Mouse (Mus musculus): ENCODE data around the gene Gm20388.
A peak's percentile ranks its signal among the peaks of the same experiment; 100 is the strongest.

The Gm20388 gene

DNA sequence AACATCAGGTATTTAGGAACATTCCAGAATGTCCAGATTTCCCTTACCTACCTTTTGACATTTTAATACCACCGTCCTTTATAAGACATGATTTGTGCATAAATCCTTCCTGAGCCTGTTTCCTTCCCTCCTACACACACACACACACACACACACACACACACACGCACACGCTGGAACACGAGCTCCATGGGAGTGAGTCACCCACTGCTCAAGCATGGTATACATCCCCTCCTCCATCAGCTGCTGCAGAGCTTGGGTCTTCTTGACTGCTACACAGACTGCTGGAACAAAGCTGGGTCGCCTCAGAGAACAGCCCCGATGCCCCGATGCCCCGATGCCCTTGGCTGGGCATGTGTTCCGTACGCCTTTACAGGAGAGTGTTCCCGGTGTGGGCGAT lies 3935.9 kb downstream of the Gm20388 start:
- DNase-seq (ENCODE audit: low spot score) = peak; percentile 43

GRCm38 (mm10) chr8:123847546-123847945 lies 3936.9 kb downstream of the Gm20388 start:
- no peak for DNase-seq (ENCODE audit: low spot score)

DNA sequence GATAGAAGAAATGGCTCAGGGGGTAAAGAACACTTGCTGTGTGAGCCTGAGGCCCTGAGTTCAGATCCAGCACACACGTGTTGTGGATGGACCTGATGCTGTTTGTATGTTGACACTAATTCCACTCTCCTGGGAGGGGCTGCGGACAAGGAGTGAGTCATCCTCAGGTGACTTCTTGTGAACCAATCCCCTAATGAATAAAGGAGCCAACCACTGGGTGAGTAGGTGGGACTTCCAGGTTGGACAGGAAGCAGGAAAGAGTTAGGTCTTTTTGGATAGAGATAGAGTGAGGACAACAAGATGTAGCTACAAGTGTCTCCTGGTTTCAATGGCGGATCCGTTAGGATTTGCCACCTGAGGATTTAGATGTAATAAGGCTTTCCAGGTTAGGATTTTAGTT lies 3938.7 kb downstream of the Gm20388 start:
- no peak for DNase-seq (ENCODE audit: low spot score)

DNA sequence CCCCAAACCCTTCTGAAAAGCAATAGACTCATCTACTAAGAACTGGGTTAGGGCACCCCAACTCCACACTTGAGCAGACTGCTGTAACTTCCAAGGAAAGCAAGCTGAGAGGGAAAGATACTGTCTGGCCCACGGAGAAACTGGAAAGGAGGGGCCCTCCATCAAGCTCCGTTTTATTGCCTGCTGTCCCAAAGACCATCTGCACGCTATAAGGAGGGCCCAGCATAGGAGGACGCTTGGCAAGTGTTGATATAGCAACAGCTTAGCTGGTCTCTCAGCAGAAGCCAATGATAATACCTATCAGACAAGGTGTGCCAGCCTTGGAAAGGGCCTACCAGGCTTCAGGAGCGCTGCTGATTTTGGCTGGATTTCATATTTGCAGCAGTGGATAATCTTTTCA lies 3940.9 kb downstream of the Gm20388 start:
- no peak for DNase-seq (ENCODE audit: low spot score)

DNA sequence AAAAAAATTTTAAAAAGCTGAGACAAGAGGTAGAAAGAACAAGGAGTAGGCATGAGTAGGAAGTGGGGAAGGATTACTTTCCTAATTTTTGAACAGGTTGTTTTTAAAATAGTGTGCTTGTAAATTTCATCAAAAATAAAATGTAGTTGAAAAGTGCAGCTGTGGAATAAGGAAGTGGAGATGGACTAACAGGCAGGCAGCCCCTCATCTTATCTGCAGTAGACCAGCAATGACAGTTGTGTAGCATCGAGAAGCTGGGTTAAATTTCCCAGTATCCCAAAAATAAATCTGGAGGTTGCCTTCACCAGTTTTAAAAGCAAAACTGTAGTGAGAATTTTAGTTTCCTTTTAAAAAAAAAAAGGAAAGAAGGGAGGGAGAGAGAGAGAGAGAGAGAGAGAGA lies 3943.6 kb downstream of the Gm20388 start:
- DNase-seq (ENCODE audit: low spot score) = no peak

- no peak for DNase-seq (ENCODE audit: low spot score)
Observed at GRCm38 (mm10) chr8:123854733-123855475, 3944.3 kb downstream of the Gm20388 start.

- no peak for DNase-seq (ENCODE audit: low spot score)
Observed at GRCm38 (mm10) chr8:123857361-123857760, 3946.7 kb downstream of the Gm20388 start.

DNA sequence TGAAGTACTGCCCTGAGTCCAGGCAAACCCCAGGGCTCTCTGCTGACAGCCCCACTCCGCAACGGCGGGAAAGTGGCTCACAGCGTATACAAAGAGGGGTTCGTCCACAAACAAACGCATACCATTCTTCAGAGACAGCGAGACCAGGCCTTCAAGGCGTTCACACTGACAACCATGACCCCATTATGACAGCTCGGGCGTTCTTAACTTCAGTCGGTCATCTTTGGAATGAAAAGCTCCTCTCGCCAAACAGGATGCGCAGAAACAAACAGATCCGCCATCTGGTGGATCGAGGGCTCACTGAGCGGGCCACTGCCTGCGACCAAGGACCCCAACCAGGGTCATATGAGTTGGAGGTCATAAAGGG lies 3947.9 kb downstream of the Gm20388 start:
- peak; percentile 72 for DNase-seq (ENCODE audit: low spot score)

DNA sequence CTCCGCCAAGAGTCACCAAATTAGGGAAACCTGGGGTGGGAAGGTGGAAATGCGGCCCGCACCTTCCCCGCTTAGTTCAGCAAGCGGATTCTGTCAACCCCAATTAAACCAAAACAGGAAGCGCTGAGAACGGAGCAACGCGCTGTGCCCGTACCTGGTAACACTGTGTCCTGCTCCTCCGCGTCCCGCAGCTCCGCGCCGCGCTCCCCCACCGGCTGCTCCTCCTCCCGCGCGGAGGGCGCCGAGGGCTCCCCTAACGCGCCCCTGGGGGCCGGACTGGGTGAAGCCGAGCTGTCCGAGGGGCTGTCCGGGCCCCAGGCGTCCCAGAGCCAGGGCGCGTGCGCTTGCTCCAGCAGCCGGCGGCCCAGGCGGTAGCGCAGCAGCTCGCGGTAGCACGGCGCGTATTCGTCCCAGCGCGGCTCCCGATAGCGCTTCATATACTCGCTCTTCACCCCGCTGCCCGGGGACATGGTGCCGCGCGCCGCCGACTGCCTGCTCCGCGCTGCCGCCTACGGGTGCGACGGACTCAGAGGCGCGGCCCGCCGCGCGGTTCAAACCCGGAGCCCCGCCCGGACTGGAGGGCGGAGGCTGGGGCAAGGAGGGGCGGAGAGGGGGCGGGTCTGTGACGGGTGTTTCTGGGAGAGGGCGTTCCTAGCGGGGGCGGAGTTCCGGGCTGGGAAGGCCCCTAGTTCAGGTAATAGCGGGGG lies 3948.5 kb downstream of the Gm20388 start:
- peak; percentile 96 for DNase-seq (ENCODE audit: low spot score)

DNA sequence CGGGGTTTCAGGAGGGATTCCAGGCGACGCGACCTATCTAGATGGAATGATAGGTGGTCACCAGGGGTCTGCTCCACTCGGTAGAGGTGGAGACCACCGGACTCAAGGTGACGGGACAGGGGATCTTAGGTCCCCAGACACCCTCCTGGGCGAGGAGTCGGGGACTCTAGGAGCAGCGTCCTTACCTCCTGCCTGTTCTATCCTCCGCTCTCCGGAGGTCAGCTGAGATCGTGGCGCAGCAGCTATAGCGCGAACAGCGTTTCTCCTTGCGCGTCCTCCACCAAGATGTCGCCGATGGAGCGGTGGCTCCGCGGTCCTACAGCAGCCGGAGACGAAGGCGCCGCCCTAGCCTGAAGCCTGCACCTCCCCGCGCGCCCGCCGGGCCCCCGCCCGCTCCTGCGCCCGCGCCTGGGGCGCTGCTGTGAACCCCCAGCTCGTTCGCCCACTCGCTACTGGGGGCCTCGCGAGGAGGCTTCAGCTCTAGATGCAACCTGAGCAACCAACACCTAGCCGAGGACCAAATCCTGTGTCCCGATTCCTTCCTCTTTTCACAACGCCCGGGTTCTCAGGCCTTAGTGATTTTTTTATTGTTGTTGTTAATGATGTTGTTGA lies 3949.1 kb downstream of the Gm20388 start, which contains the start of gene Ccsap:
Gene Ccsap, minus strand, starts transcription at position 562 of the 612 bp plus-strand sequence.
- DNase-seq (ENCODE audit: low spot score) = peak; percentile 77

GRCm38 (mm10) chr8:123860386-123860785 lies 3949.7 kb downstream of the Gm20388 start:
- peak; percentile 38 for DNase-seq (ENCODE audit: low spot score)

DNA sequence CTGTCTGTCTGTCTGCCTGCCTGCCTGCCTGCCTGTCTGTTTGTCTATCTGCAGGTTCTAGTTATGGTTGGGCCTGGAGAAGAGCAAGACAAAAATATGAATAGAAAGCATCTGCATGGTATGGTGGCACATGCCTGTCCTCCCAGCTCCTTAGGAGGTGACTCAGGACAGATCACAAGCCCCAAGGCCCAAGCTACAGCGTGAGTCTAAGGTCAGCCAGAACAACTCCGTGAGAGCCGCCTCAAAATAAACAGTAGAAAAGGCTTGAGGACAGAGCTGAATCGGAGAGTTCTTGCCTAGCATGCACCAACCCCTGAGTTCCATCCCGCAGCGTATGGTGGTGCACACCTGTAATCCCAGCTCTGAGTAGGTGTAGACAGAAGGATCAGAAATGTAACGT lies 3955.1 kb downstream of the Gm20388 start:
- no peak for DNase-seq (ENCODE audit: low spot score)

DNA sequence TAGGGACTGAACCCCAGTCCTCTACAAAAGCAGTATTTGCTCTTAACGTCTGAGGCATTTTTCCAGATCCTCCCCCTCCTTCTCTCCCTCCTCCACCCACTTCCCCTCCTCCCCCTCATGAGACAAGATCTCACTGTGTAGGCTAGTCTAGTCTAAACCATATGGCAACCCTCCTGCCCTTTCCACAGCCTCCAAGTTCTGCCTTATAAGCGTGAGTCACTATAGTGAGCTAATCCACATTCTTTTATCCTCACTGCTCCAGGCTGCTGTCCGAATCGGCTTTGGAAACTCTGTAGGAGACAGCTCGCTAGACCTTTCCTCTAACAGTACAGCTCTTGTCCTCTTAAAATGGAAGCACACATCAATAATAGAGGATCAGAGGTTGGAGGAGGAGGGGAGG lies 3956.3 kb downstream of the Gm20388 start:
- peak; percentile 71 for DNase-seq (ENCODE audit: low spot score)

DNA sequence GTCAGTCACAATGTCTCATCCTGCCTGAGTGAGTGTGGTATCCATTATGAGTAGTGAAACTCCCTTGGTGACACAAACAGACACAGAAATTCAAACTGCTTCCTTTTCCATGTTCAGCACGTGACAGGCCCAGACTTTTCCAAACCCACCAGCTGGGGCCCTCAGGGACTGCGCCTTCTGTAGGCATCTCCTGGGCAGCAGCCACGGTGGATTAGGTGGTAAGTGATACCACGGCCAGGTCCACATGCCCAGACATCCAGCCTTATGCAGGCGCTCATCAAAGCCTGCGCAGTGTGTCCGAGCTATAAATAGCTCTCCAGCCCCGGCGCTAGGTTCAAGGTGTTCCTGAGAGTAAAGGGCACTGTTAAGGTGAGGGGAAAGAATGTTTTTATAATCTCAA lies 3961.4 kb downstream of the Gm20388 start:
- DNase-seq (ENCODE audit: low spot score) = no peak

DNA sequence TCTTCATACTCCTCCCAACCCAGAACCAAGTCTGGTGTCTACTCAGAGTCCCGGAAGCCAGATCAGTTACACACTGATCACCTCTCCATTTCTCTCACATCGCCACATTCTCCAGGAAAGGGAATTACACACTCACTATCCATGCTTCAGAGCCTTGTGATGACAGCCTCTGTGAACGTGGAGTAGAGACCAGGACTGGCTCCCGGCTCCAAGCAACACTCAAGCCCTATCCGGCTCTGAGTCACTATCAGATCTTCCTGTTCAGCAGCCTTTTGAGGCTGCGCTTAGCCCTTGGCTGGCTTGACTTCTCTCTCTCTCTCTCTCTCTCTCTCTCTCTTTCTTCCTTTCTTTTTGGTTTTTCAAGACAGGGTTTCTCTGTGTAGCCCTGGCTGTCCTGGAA lies 3962.7 kb downstream of the Gm20388 start:
- no peak for DNase-seq (ENCODE audit: low spot score)

- DNase-seq (ENCODE audit: low spot score) = no peak
Observed at GRCm38 (mm10) chr8:123874324-123874723, 3963.7 kb downstream of the Gm20388 start.

GRCm38 (mm10) chr8:123877865-123878264 lies 3967.2 kb downstream of the Gm20388 start:
- DNase-seq (ENCODE audit: low spot score) = no peak

DNA sequence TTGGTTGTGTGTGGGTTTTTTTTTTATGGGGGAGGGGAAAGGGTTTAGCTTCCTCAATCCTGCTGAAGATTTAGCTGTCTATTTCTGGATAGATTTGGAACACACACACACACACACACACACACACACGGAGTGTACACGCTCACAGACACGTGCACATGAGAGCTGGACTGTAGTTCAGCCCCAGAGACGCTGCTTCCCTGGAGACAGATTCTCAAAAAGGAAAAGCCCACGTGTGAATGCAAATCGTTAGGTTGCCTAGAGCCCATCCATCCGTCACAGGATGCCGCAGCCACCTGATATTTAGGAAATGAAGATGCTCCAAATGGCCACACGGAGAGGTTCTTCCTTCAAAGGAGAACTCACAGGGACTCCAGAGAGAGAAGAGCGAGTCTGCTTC lies 3969.6 kb downstream of the Gm20388 start:
- no peak for DNase-seq (ENCODE audit: low spot score)

DNA sequence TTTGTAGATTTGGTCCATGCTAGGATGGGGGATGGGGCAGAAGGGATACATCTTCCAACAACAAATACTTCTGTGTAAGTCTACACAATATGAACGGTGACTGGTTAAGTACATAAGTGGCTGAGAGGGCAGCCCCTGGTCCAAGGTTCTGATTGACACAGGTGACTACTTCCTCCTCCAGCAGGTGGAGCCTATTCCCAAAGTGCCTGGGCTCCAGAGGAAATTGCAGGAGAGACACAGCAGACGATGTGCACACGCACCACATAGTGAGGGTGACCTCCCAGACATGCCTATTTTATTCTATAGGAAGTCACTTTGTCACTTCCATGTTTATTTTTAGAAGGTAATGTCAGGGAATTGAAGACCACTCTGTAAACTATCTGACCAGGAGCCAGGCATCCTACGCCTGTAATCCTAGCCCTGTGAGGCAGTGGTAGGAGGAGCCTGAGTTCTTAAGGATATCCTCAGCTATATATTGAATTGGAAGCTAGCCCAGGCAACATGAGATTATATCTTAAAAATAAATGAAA lies 3970.2 kb downstream of the Gm20388 start:
- no peak for DNase-seq (ENCODE audit: low spot score)

DNA sequence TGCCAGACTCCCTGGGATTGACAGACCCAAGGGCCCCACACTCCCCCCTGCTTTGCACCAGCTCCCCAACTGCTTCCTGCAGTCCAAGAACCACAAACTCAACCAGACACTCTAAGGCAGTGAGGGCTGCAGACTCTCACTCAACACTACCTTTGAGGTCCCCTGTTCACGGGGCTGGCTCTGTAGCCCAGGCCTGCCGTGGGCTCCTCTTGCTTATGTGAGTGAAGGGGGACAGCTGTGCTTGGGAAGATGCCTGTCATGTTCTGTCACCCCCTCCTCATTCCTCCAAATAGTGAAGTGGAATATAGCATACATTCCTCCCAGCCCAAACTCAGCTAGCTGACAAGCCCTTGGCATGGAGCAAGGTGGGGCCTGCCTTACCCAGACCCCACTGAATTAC lies 3971.8 kb downstream of the Gm20388 start:
- DNase-seq (ENCODE audit: low spot score) = no peak

GRCm38 (mm10) chr8:123883094-123883493 lies 3972.5 kb downstream of the Gm20388 start:
- no peak for DNase-seq (ENCODE audit: low spot score)

- DNase-seq (ENCODE audit: low spot score) = peak; percentile 86
Observed at GRCm38 (mm10) chr8:123884721-123885565, 3974.3 kb downstream of the Gm20388 start.

All from MN1 (cell line).